Mouse (Mus musculus): ENCODE results near the gene Romo1.
"Not testable (repeated sequence)": the region's sequence is repeated elsewhere in the genome, so short reads cannot be mapped to it uniquely, and the experiment has no call there.

Gene Romo1

DNA sequence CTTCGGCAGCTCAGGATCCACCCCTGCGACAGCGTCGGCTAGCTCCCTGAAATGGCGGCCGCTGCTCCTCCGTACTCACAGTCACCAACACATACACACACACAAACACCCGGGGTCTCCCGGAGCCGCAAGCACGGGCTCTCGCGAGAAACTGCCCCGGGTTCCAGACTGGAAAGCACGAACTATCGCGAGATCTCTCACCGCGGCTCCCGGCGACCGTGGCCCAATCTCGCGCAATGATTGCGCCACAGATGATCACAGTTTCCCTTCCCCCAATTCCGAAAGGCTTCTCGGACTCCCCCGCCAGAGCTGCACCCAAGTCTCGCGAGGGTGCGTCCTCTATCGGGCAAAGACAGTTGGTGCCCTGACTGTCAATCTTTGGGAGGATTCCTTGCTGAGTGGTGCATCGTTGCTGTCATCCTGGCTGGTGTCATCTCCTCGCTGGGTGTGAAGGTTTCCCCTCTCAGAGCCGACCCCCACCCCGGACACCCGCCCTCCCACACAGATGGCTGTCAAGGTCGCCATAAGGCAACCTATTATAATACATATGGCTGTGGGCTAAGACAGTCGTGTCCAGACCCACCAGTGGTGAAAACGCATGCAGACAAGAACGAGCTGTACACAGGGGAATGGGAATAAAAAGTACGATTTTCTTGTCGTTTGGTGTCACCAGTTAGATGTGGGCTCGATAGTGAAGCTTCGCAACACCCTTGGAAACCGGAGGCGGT is 36.4 kb downstream of the Romo1 start, which contains the start of gene Rbm39:
Rbm39 (minus strand) TSS at position 145 of the 728 bp plus-strand sequence.
- DNase-seq = peak; percentile 100

DNA sequence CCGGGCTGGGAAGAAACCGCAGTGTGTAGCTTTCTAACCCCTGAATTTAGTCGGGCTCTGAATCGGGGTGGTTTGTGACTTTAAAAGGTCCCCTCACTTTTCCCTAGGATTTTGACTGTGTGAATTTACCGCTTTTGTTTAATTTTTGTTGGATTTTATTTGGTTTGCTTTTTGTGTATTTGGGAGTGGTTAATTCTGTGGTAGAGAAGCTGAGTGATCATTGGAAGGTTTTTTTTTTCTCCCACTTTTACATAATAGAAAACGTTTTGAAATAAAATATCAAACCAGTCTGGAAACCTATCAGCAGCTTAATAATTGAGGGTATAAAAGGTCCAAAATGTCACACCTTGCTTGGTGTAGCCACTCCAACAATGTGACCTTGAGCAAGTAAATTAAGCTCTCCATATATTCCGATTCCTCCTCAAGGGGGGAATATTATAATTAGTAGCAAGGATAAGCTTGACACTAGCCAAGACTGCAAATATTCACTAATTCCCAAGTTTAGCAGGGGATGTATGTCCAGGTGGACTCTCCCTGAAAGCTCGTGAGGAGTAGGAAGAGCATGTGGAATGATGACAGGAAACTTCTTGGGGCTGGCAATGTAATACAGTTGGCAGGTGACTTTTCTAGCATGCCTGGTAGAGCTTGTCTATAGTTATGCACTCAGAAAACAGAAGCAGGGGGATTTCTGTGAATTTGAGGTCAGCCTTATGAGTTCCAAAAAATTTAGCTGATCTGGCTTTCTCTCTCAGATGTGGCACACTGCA is 37.2 kb downstream of the Romo1 start:
- no peak for DNase-seq

DNA sequence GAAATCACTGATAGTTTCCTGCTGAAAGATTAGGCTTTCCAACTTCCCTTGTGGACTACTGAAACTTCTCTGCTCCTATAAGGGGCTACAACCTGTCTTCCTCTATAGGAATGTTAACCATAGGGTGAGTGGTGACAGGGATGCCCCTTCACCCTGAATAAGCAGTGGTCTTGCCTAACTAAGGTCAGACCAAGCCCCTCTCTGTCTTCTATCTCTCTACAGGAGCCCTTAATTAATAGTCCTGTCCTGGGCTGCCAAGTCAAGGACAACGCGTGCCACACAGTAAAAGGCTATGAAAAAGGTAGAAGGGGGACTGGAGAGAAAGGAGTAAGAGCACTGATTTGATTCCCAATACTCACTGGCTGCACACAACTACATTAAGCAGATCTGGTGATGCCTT is 37.8 kb downstream of the Romo1 start:
- DNase-seq = no peak

DNA sequence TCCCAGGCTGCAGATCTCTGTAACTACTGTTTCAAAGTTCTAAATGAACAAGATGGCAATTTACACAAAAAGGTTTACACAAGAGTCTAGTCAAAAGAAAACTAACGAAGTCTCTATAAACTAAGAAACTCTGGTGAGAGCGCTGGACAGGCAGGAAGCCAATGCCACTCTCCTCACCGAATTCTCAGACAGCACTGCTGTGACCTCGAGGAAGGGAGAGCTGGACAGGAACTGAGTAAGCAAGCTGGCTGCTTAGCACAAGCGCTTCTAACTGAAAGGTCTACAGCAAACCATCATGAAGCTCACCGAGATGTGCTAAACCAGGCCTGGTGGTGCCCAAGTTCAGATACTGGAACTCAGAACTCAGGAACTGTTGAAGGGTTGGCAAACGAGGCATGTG is 45.4 kb downstream of the Romo1 start:
- not testable (repeated sequence) for DNase-seq

DNA sequence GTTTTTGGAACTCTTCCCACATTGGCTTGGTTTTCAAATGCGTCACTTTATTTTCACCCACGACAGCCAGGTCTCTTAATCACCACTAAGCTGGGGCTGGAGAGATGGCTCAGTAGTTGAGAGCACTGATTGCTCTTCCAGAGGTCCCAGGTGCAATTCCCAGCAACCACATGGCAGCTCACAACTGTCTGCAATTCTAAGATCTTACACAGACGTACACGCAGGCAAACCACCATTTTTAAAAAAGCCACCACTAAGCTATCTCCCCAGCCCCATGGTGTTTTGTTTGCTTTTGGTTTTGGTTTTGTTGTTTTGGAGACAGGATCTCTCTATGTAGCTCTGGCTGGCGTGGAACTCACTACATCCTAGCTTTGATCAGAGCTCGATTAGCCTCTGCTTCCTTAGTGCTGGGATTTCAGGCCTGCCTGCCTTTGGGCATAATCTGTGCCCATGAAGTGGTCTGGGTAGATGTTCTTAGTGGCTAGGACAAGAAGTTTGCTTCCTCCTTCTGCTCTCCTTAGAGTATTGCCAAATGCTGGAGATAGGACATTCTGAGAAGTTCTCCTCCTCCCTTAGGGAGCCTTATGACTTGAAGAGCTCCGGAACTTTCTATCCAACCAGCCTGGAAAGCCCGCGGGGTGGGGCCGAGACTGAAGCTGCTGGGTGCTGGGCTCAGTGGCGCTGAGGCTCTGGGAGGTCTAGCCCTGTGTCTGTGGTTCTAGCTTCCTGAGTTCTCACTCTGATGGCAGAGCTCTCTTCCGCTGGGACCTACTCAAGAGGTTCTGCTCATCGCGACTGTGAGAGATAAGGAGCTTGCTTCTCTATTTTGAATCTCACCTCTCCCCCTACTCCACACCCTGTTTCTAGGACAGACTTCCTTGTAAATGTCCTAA is 46.4 kb downstream of the Romo1 start:
- no peak for DNase-seq

DNA sequence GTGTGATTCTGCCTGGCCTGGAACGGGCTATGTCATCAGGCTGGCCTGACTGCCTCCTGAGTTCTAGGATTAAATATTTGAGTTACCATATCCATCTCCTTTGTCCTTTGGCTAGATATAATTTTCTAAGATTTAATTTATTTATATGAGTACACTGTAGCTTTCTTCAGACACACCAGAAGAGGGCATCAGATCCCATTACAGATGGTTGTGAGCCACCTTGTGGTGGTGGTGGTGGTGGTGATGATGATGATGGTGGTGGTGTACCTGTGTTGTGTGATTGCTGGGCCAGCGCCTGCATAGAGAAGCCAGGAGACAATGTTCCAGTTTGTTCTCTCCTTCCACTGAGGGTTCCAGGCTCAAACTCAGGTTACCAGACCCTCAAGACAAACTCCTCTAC is 47.7 kb downstream of the Romo1 start:
- DNase-seq = no peak

DNA sequence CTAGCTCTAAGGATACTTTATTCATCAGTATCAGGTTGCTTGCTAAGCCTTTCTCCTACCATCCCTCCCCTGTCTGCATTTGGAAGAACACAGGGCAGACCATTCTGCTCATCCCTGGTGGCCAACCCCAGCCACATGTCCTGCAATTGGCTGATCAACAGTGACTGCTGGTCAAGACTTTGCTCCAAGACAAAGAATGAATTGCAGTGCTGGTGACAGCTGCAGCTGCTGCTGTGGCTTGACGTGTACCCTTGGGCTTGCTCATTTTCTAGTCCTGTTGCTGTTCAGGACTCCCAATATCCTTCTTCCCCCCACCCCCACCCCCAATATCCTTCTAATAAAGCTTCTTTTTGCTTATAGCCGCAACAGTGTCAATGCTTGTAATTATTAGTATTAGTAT is 48.2 kb downstream of the Romo1 start:
- DNase-seq = no peak

DNA sequence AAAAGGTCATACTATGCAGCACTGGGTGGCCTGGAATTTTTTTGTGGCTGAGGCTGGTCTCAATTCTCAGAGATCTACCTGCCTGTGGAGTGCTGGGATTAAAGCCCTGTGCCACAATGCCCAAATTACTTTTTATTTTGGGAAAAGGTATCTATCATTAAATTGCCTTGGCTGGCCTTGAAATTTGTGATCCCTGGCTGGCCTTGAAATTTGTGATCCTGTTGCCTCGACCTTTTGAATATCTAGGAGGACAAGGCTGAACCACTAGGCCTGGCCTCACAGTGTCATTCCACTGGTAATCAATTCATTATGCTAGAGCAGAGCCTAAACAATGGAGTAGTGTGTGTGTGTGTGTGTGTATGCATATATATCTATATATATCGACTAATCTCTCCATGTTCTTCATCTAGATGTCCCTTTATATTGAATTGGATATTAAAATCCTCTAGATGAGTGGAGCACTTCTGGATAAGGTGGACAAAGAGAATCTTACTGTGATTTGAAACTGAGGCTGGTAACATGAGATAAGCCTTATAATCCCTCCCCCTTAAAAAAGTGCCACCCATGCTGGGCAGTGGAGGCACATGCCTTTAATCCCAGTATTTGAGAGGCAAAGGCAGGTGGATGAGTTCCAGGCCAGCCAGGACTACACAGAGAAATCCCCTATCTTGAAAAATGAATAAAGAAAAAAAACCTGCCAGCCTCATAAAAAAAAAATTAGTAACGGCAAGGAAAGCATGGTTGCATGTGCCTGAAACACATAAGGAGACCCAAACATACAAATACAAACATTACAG is 49.4 kb downstream of the Romo1 start:
- DNase-seq = no peak

DNA sequence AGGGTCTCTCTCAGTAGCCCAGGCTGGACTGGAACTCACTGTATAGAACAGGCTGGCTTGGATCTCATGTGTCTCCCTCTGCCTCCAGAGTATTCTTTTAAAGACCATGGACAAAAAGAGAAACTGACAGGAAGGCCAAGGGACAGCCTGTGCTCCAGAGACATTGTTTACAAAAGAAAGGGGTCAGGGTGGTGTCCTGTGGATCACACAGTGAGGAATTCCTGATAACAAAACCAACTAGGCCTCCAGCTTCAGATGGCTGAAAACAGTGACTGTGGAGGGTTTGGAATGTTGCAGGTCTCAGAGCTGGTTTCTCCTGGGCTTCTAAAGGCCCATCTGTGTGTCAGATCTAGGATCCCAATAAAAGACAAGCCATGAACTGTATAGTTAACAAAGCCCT is 50.7 kb downstream of the Romo1 start:
- DNase-seq = no peak

Data from cerebellum, postnatal 25 days (tissue).